Mouse (Mus musculus): ENCODE measurements around the gene Asb3. TPM values are rescaled to one million over a fixed set of nuclear protein-coding genes. Genes with fewer than 3 reads are reported as not detected.
"Not testable (repeated sequence)": the region's sequence is repeated elsewhere in the genome, so short reads cannot be mapped to it uniquely, and the experiment has no call there.

Asb3 gene
- polyA plus RNA-seq, 1 experiment from 2014 or later = 21.0 TPM

GRCm38 (mm10) chr11:31001169-31001908 lies 116.1 kb downstream of the Asb3 start:
- no peak for ATAC-seq (ENCODE audit: insufficient number of reproducible peaks, insufficient read depth, low FRiP score, low read depth)
- H3K27ac ChIP-seq (replicated peaks in 1 of 2; ENCODE audit: control insufficient read depth in 1 of 2, insufficient read depth in 1 of 2, low read depth in 2 of 2, low read length in 2 of 2) = no peak overlapping the region
- no peaks in the 10 kb centered on the region for H3K9me3 ChIP-seq (ENCODE audit: control insufficient read depth, low read length)
- no peaks in the 10 kb centered on the region for H3K4me1 ChIP-seq (ENCODE audit: control insufficient read depth in 2 of 2, insufficient read depth in 2 of 2, low read length in 2 of 2)
- no peak overlapping the region for H3K4me3 ChIP-seq (ENCODE audit: control insufficient read depth in 1 of 2, insufficient read depth in 1 of 2, low read depth in 1 of 2, low read length in 2 of 2)
- no peak overlapping the region for H3K4me2 ChIP-seq (ENCODE audit: low read length)
- no peak overlapping the region for H3K9ac ChIP-seq (ENCODE audit: low read length)
- H3K36me3 ChIP-seq (ENCODE audit: control insufficient read depth, insufficient read depth, low read length) = no peaks in the 10 kb centered on the region
- no peaks in the 10 kb centered on the region for H3K27me3 ChIP-seq (ENCODE audit: control insufficient read depth, insufficient read depth, low read length)
- WGBS = 81% methylated on average over 4 of the region's 4 CpGs

GRCm38 (mm10) chr11:31009668-31010067 lies 124.5 kb downstream of the Asb3 start:
- H3K36me3 ChIP-seq (ENCODE audit: control insufficient read depth, insufficient read depth, low read length); H3K4me2 ChIP-seq (ENCODE audit: low read length); H3K4me1 ChIP-seq (ENCODE audit: control insufficient read depth in 2 of 2, insufficient read depth in 2 of 2, low read length in 2 of 2); ATAC-seq (ENCODE audit: insufficient number of reproducible peaks, insufficient read depth, low FRiP score, low read depth); H3K9me3 ChIP-seq (ENCODE audit: control insufficient read depth, low read length); H3K27ac ChIP-seq (replicated peaks in 1 of 2; ENCODE audit: control insufficient read depth in 1 of 2, insufficient read depth in 1 of 2, low read depth in 2 of 2, low read length in 2 of 2); H3K9ac ChIP-seq (ENCODE audit: low read length); H3K27me3 ChIP-seq (ENCODE audit: control insufficient read depth, insufficient read depth, low read length); H3K4me3 ChIP-seq (ENCODE audit: control insufficient read depth in 1 of 2, insufficient read depth in 1 of 2, low read depth in 1 of 2, low read length in 2 of 2): not testable (repeated sequence)
- 79% methylated on average over 1 of the region's 1 CpGs for WGBS

- ATAC-seq (ENCODE audit: insufficient number of reproducible peaks, insufficient read depth, low FRiP score, low read depth); H3K9me3 ChIP-seq (ENCODE audit: control insufficient read depth, low read length); H3K4me2 ChIP-seq (ENCODE audit: low read length); H3K4me1 ChIP-seq (ENCODE audit: control insufficient read depth in 2 of 2, insufficient read depth in 2 of 2, low read length in 2 of 2); H3K27me3 ChIP-seq (ENCODE audit: control insufficient read depth, insufficient read depth, low read length); H3K9ac ChIP-seq (ENCODE audit: low read length); H3K36me3 ChIP-seq (ENCODE audit: control insufficient read depth, insufficient read depth, low read length); H3K27ac ChIP-seq (replicated peaks in 1 of 2; ENCODE audit: control insufficient read depth in 1 of 2, insufficient read depth in 1 of 2, low read depth in 2 of 2, low read length in 2 of 2); H3K4me3 ChIP-seq (ENCODE audit: control insufficient read depth in 1 of 2, insufficient read depth in 1 of 2, low read depth in 1 of 2, low read length in 2 of 2): not testable (repeated sequence)
- 64% methylated on average over 15 of the region's 15 CpGs for WGBS
Measured at GRCm38 (mm10) chr11:31017466-31017865, 132.2 kb downstream of the Asb3 start.

- Histone ChIP-seq H3K4me3 (ENCODE audit: control insufficient read depth in 1 of 2, insufficient read depth in 1 of 2, low read depth in 1 of 2, low read length in 2 of 2) (no peak overlapping the region), H3K9ac (ENCODE audit: low read length) (no peak overlapping the region), H3K9me3 (ENCODE audit: control insufficient read depth, low read length) (no peaks in the 10 kb centered on the region), H3K36me3 (ENCODE audit: control insufficient read depth, insufficient read depth, low read length) (peaks cover 7% of the 10 kb centered on the region; the same call in 1 of the 2 replicates), H3K4me2 (ENCODE audit: low read length) (no peak overlapping the region), H3K4me1 (ENCODE audit: control insufficient read depth in 2 of 2, insufficient read depth in 2 of 2, low read length in 2 of 2) (no peaks in the 10 kb centered on the region), H3K27me3 (ENCODE audit: control insufficient read depth, insufficient read depth, low read length) (no peaks in the 10 kb centered on the region), H3K27ac (replicated peaks in 1 of 2; ENCODE audit: control insufficient read depth in 1 of 2, insufficient read depth in 1 of 2, low read depth in 2 of 2, low read length in 2 of 2) (no peak overlapping the region)
- ATAC-seq (ENCODE audit: insufficient number of reproducible peaks, insufficient read depth, low FRiP score, low read depth) = no peak
- WGBS = 92% methylated on average over 4 of the region's 4 CpGs
Measured at GRCm38 (mm10) chr11:31034958-31035357, 149.7 kb downstream of the Asb3 start.

- Histone ChIP-seq H3K27ac (replicated peaks in 1 of 2; ENCODE audit: control insufficient read depth in 1 of 2, insufficient read depth in 1 of 2, low read depth in 2 of 2, low read length in 2 of 2) (no peak overlapping the region), H3K9ac (ENCODE audit: low read length) (no peak overlapping the region), H3K4me3 (ENCODE audit: control insufficient read depth in 1 of 2, insufficient read depth in 1 of 2, low read depth in 1 of 2, low read length in 2 of 2) (no peak overlapping the region), H3K9me3 (ENCODE audit: control insufficient read depth, low read length) (no peaks in the 10 kb centered on the region), H3K4me2 (ENCODE audit: low read length) (no peak overlapping the region), H3K27me3 (ENCODE audit: control insufficient read depth, insufficient read depth, low read length) (no peaks in the 10 kb centered on the region), H3K36me3 (ENCODE audit: control insufficient read depth, insufficient read depth, low read length) (0 out of 2 replicates have a peak, but pooled peaks cover 11% of the 10 kb centered on the region), H3K4me1 (ENCODE audit: control insufficient read depth in 2 of 2, insufficient read depth in 2 of 2, low read length in 2 of 2) (no peaks in the 10 kb centered on the region)
- WGBS = 92% methylated on average over 10 of the region's 10 CpGs
- ATAC-seq (ENCODE audit: insufficient number of reproducible peaks, insufficient read depth, low FRiP score, low read depth) = no peak
Measured at GRCm38 (mm10) chr11:31089973-31090372, 204.8 kb downstream of the Asb3 start.

- H3K9me3 ChIP-seq (ENCODE audit: control insufficient read depth, low read length) = no peaks in the 10 kb centered on the region
- no peak overlapping the region for H3K4me2 ChIP-seq (ENCODE audit: low read length)
- no peak overlapping the region for H3K27ac ChIP-seq (replicated peaks in 1 of 2; ENCODE audit: control insufficient read depth in 1 of 2, insufficient read depth in 1 of 2, low read depth in 2 of 2, low read length in 2 of 2)
- H3K36me3 ChIP-seq (ENCODE audit: control insufficient read depth, insufficient read depth, low read length) = 0 out of 2 replicates have a peak, but pooled peaks cover 11% of the 10 kb centered on the region
- no peak for ATAC-seq (ENCODE audit: insufficient number of reproducible peaks, insufficient read depth, low FRiP score, low read depth)
- no peak overlapping the region for H3K9ac ChIP-seq (ENCODE audit: low read length)
- no peaks in the 10 kb centered on the region for H3K4me1 ChIP-seq (ENCODE audit: control insufficient read depth in 2 of 2, insufficient read depth in 2 of 2, low read length in 2 of 2)
- 88% methylated on average over 3 of the region's 3 CpGs for WGBS
- H3K27me3 ChIP-seq (ENCODE audit: control insufficient read depth, insufficient read depth, low read length) = no peaks in the 10 kb centered on the region
- no peak overlapping the region for H3K4me3 ChIP-seq (ENCODE audit: control insufficient read depth in 1 of 2, insufficient read depth in 1 of 2, low read depth in 1 of 2, low read length in 2 of 2)
Measured at GRCm38 (mm10) chr11:31090478-31090978, 205.3 kb downstream of the Asb3 start.

GRCm38 (mm10) chr11:31099519-31099918 lies 214.3 kb downstream of the Asb3 start:
- not testable (repeated sequence) for H3K4me1 ChIP-seq (ENCODE audit: control insufficient read depth in 2 of 2, insufficient read depth in 2 of 2, low read length in 2 of 2); ATAC-seq (ENCODE audit: insufficient number of reproducible peaks, insufficient read depth, low FRiP score, low read depth); H3K9ac ChIP-seq (ENCODE audit: low read length); H3K4me3 ChIP-seq (ENCODE audit: control insufficient read depth in 1 of 2, insufficient read depth in 1 of 2, low read depth in 1 of 2, low read length in 2 of 2); H3K4me2 ChIP-seq (ENCODE audit: low read length); H3K27me3 ChIP-seq (ENCODE audit: control insufficient read depth, insufficient read depth, low read length); H3K36me3 ChIP-seq (ENCODE audit: control insufficient read depth, insufficient read depth, low read length); H3K9me3 ChIP-seq (ENCODE audit: control insufficient read depth, low read length); H3K27ac ChIP-seq (replicated peaks in 1 of 2; ENCODE audit: control insufficient read depth in 1 of 2, insufficient read depth in 1 of 2, low read depth in 2 of 2, low read length in 2 of 2)

GRCm38 (mm10) chr11:31102188-31102587 lies 217.0 kb downstream of the Asb3 start:
- no peak for ATAC-seq (ENCODE audit: insufficient number of reproducible peaks, insufficient read depth, low FRiP score, low read depth)
- H3K27ac ChIP-seq (replicated peaks in 1 of 2; ENCODE audit: control insufficient read depth in 1 of 2, insufficient read depth in 1 of 2, low read depth in 2 of 2, low read length in 2 of 2) = no peak overlapping the region
- no peak overlapping the region for H3K4me3 ChIP-seq (ENCODE audit: control insufficient read depth in 1 of 2, insufficient read depth in 1 of 2, low read depth in 1 of 2, low read length in 2 of 2)
- H3K9ac ChIP-seq (ENCODE audit: low read length) = no peak overlapping the region
- WGBS = 66% methylated on average over 2 of the region's 2 CpGs
- no peaks in the 10 kb centered on the region for H3K4me1 ChIP-seq (ENCODE audit: control insufficient read depth in 2 of 2, insufficient read depth in 2 of 2, low read length in 2 of 2)
- no peaks in the 10 kb centered on the region for H3K9me3 ChIP-seq (ENCODE audit: control insufficient read depth, low read length)
- H3K4me2 ChIP-seq (ENCODE audit: low read length) = no peak overlapping the region
- H3K27me3 ChIP-seq (ENCODE audit: control insufficient read depth, insufficient read depth, low read length) = no peaks in the 10 kb centered on the region
- H3K36me3 ChIP-seq (ENCODE audit: control insufficient read depth, insufficient read depth, low read length) = no peaks in the 10 kb centered on the region

Data from heart, embryonic 14.5 days (tissue).